Mouse (Mus musculus): Measurements from ENCODE around the gene Cxcr6.

The Cxcr6 gene

DNA sequence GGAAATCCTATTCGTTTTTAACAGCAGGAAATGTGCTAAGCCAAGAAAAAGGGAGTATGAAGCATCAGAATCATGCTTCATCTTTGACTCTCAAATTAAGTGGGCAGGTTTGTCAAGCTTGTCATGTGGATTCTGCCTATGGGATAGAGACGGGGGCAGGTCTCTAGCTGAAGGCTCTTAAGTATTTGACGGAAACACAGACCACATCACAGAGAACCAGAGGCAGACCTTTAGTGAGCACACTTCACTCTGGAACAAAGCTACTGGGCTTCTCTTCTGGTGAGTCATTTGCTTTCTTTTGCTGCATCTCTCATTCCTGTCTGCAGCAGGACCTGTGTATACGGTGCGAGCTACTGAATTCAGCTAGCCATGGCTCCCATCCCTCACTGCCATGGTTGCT is at the start of gene Cxcr6:
Gene Cxcr6, plus strand, starts transcription at position 209 of the 400 bp plus-strand sequence.
- no peak for DNase-seq (ENCODE audit: low spot score)

DNA sequence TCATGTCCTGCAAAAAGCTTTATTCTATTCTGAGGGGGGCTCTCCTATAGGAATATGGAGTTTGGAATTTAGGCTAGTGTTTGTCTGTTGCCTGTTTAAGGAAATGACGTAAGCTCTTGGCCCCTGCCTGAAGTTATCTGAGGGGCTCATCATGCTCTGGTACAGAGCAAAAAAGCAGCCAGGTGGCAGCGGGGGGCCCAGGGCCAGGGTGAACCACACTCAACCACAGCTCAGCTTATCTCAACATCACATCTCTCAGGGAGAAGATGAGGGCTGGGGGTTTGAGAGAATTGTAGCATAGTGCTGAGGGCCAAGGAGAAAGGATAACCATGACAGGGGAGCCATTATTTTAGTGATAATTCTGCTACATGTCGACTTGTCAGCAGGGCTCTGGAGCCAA is 49.5 kb upstream of the Cxcr6 start:
- DNase-seq (ENCODE audit: low spot score), result no peak

GRCm38 (mm10) chr9:123757326-123757725 is 48.9 kb upstream of the Cxcr6 start:
- DNase-seq (ENCODE audit: low spot score), result no peak

DNA sequence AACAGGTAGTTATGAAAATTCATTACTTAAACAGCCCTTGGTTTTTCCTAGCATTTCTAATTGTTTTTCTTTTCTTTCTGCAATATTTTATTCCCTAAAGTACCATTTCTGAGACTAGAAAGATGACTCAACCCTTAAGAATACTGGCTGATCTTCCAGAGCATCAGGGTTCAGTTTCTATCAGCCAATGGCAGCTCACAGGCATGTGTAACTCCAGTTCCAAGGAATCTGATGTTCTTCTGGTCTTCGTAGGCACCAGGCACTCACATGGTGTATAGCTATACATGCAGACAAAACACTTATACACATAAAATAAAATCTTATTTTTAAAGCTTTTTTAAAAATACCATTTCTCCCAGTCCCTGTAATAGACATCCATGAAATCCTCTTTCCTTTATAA is 48.1 kb upstream of the Cxcr6 start:
- DNase-seq (ENCODE audit: low spot score), result no peak

DNA sequence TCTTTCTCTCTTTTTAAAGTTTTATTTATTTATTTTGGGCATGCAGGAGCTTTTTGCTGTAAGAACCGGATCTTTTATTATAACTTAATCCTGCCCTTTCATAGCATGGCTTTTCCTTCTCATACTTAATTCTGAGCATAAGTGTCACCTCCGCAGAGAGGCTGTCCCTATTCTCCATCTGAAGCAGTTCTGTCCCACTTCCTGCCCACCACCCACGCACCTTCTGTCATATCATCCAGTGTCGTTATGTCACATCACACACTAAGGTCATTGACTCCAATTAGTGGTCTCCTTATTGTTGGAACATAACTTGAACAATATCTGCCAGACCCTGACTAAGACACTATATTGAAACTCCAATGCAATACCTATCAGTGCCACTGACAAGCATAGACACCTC is 47.6 kb upstream of the Cxcr6 start:
- DNase-seq (ENCODE audit: low spot score), result no peak

GRCm38 (mm10) chr9:123760806-123761205 is 45.5 kb upstream of the Cxcr6 start:
- DNase-seq (ENCODE audit: low spot score), result no peak

GRCm38 (mm10) chr9:123762886-123763285 is 43.4 kb upstream of the Cxcr6 start:
- DNase-seq (ENCODE audit: low spot score), result no peak

DNA sequence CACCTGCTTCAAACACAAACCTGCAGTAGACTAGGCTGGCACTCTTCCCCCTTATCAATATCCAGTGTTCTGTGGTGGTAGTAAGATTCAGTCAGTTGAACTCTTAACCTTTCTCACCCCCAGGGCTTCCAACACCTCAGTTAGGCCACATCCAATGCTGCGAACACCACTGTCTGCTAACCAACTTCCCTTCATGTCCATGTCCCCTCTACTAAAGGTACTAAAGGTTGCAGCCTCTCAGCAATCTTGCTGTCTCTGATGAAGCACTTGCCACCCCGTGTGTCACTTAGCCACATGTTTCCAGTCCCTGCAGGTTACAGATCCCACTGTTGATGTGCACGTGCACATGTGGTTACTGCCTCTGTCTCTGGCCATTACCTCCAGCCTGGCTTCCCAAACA is 42.5 kb upstream of the Cxcr6 start:
- DNase-seq (ENCODE audit: low spot score), result no peak

GRCm38 (mm10) chr9:123766996-123767395 is 39.3 kb upstream of the Cxcr6 start:
- no peak for DNase-seq (ENCODE audit: low spot score)

GRCm38 (mm10) chr9:123768443-123768842 is 37.8 kb upstream of the Cxcr6 start:
- DNase-seq (ENCODE audit: low spot score), result no peak

DNA sequence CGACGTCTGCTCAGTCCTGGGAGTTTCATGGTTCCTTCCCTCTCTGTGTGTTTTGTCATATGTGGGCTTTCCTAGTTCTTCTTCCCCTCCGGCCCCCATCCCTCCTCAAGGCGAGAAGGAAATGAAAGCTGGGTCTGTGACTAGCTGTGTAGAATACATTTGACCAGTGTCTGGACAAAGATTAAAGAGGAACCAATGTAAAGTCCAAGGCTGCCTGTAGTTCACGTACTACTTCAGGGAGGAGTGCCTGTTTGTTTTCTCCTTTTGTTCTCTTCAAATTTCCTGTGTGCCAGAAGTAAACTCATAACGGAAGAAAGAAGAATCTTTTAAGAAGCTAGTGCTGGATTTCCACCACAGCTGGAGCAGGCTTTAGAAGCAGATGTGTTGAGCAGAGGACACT is 36.7 kb upstream of the Cxcr6 start:
- no peak for DNase-seq (ENCODE audit: low spot score)

- DNase-seq (ENCODE audit: low spot score), result peak; percentile 9
These were observed 33.0 kb upstream of the Cxcr6 start for GRCm38 (mm10) chr9:123773299-123773698.

- DNase-seq (ENCODE audit: low spot score), result no peak
These were observed 17.3 kb upstream of the Cxcr6 start for GRCm38 (mm10) chr9:123788855-123789529.

DNA sequence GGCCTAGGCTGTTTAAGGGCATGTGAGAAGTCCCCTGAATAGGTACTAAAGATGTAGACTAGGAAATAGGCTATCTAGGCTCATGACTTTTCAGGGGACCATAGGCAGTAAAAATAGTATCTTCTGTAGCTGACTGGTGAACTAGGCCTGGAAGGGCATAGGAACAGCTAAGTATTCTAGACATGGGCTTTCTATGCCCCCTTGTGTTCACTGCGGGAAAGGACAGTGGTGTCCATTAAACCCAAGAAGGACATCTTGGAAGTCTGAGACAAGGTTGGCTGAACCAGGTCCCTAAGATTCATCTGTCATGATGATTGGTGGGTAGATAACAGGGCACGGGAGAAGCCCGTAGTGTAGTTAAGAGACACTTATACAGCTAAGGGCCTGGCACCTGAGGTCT is 10.1 kb upstream of the Cxcr6 start:
- DNase-seq (ENCODE audit: low spot score), result peak; percentile 42

GRCm38 (mm10) chr9:123801527-123801926 is 4.7 kb upstream of the Cxcr6 start:
- no peak for DNase-seq (ENCODE audit: low spot score)

- DNase-seq (ENCODE audit: low spot score), result no peak
These were observed 3.9 kb upstream of the Cxcr6 start for GRCm38 (mm10) chr9:123802421-123802820.

DNA sequence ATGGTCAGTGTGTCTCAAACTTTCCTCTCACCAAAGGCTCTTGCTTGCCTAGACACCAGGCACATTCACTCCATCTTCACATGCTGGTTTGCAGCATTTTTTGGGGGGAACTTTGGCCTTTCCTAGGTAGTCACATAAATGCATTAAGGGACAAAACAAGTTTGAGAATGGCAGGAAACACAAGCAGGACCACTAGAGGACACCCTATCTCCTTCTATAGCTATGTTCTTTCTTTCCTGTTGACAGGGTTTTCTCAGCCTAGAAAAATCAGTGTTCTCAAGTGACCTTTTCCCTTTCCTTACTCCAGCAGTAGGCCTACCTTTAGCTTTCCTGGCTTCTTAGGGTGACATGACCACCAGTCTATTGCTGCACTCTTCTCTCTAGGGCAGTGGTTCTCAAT is 3.4 kb upstream of the Cxcr6 start:
- DNase-seq (ENCODE audit: low spot score), result no peak

DNA sequence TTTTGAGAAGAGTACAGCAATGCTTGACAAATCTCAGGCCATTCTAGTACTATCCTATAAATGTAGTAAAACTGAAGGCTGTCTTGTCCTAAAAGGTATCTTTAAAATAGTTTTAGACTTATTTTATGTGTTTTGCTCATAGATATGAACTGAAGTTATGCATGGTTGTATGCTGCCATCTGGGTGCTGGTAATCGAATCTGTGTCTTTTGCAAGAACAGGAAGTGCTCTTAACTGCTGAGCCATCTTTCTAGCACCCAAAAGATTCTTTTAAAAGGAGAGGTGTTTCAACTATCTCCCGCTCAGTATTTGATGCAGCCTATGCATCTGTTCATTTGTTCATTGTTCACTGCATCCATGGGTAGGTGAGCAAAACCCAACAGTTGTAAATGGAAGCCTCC is 1.0 kb upstream of the Cxcr6 start:
- no peak for DNase-seq (ENCODE audit: low spot score)

DNA sequence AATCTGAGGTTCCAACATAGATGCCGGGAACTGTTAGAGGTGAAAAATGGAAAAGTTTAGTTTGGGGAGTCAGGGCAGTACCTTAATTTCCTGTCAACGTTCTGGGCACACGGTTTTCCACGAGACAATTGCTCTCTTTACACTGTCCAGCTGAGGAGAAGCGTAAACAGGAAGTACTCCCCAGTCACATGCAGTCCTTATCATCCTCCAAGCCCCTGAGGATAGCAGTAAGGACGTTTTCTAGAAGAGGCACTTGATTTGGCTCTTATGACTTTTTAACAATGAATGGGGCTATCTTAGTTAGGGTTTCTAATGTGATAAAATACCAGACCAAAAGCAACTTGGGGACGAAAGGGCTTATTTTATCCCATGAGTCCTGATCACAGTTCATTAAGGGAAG is 2.3 kb downstream of the Cxcr6 start:
- no peak for DNase-seq (ENCODE audit: low spot score)

GRCm38 (mm10) chr9:123811831-123812230 is 5.6 kb downstream of the Cxcr6 start:
- DNase-seq (ENCODE audit: low spot score), result no peak

GRCm38 (mm10) chr9:123814326-123814725 is 8.1 kb downstream of the Cxcr6 start:
- no peak for DNase-seq (ENCODE audit: low spot score)

DNA sequence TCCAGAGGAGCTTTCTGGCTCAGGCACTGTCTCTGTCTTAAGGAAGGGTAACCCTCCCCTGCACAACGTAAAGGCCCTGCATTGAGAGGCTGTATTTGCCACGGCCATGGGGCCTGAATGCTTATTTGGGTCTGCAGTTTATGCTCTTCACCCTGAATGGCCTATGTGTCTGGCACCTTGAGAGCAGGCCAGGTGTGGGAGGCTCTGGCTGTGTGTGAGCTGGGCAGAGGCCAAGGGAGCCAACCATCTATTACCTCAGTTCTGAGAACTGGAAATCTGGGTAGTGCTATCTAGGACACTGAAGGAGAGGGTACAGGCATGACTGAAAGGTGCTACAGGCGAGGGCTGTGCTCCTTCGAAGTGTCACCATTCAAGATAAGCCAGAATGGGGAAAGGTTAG is 8.5 kb downstream of the Cxcr6 start:
- no peak for DNase-seq (ENCODE audit: low spot score)

DNA sequence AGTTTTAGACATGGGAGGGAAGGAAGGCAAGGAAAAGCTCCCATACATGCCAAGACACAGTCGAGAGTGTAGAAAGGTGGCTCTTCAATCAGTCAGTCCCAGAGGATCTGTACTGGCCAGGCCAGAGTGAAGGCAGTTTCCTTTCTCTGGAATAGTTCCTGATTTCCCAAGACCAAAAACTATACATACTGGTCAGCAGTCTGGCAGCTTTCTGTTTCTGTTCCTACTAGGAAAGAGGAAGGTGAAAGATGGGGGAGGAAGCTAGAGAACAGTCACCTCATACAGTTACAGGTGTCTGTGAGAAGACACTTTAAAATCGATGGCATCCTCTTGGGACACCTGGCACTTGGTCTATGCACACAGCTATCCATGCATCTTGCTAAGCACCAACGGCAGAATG is 9.2 kb downstream of the Cxcr6 start:
- DNase-seq (ENCODE audit: low spot score), result no peak

DNA sequence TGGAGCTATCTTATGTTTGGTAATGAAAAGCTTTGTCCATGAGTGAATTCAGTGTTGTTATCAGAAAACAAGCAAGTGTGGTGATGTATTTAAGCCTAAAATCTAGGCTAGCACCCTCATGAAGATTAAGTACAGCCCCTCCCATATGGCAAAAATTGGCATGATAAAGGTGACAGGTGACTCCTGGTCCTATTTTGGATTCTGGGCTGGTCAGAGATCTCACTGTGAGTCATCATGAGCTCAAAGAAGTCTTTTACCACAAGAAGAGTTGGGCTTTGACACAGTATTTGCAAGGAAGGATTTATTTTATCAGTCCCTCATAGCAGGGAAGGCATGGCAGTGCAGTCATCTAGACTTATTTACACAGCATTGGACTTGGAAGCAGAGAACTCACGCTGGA is 9.7 kb downstream of the Cxcr6 start:
- DNase-seq (ENCODE audit: low spot score), result no peak

GRCm38 (mm10) chr9:123818601-123819000 is 12.3 kb downstream of the Cxcr6 start:
- no peak for DNase-seq (ENCODE audit: low spot score)
